17 mouse cellular contexts compared by ENCODE assay signal in genomic region chr5:102453324-102453723, GRCm38 (mm10).
"Had no signal": no experiment of that assay in that cellular context is flagged by ENCODE, and none has a peak within 500 bp of the region (broad histone marks: within the 10 kb centered on the region; RNA-seq: fewer than 3 reads in every experiment).

No protein-coding gene starts in this region.

- H3K4me1 ChIP-seq: liver, embryonic 15.5 days; megakaryocyte, embryonic 14.5 days; midbrain, embryonic 13.5 days; midbrain, embryonic 15.5 days; neural tube, embryonic 12.5 days had no signal

- H3K36me3 ChIP-seq: liver, embryonic 15.5 days; lung, embryonic 15.5 days; midbrain, embryonic 13.5 days; midbrain, embryonic 15.5 days; neural tube, embryonic 12.5 days had no signal

- H3K4me3 ChIP-seq: liver, embryonic 15.5 days; lung, embryonic 15.5 days; megakaryocyte, embryonic 14.5 days; midbrain, embryonic 13.5 days; midbrain, embryonic 15.5 days; neural tube, embryonic 12.5 days had no signal

- H3K9me3 ChIP-seq: liver, embryonic 15.5 days; lung, embryonic 15.5 days; midbrain, embryonic 13.5 days; midbrain, embryonic 15.5 days; neural tube, embryonic 12.5 days had no signal

- DNase-seq: liver, postnatal 0 days; lung, adult 2 months; lung, postnatal 14 days; lung, postnatal 36 days; right cerebral cortex, postnatal 14 days; thymus, adult 18-20 months; thymus, postnatal 14 days; thymus, postnatal 36 days had no signal

- H3K27ac ChIP-seq: liver, embryonic 15.5 days; macrophage; midbrain, embryonic 13.5 days; midbrain, embryonic 15.5 days; neural tube, embryonic 12.5 days had no signal

- H3K9ac ChIP-seq: liver, embryonic 15.5 days; liver, postnatal 0 days; lung, embryonic 15.5 days; midbrain, embryonic 13.5 days; midbrain, embryonic 15.5 days; neural tube, embryonic 12.5 days had no signal

- ATAC-seq: liver, postnatal 0 days; lung, postnatal 0 days; midbrain, embryonic 13.5 days; midbrain, embryonic 15.5 days had no signal

- H3K27me3 ChIP-seq: liver, embryonic 15.5 days; lung, embryonic 15.5 days; megakaryocyte, embryonic 14.5 days; midbrain, embryonic 13.5 days; midbrain, embryonic 15.5 days; neural tube, embryonic 12.5 days had no signal

- H3K4me2 ChIP-seq: liver, embryonic 15.5 days; lung, embryonic 15.5 days; midbrain, embryonic 11.5 days; midbrain, embryonic 13.5 days; midbrain, embryonic 15.5 days; neural tube, embryonic 12.5 days had no signal
